Mouse (Mus musculus): Measurements from ENCODE around the gene Rep15.

The Rep15 gene

GRCm38 (mm10) chr6:147032303-147032925 lies at the start of gene Rep15:
Gene Rep15 (plus strand): TSS chr6:147032584.
- DNase-seq (ENCODE audit: low spot score): no peak

DNA sequence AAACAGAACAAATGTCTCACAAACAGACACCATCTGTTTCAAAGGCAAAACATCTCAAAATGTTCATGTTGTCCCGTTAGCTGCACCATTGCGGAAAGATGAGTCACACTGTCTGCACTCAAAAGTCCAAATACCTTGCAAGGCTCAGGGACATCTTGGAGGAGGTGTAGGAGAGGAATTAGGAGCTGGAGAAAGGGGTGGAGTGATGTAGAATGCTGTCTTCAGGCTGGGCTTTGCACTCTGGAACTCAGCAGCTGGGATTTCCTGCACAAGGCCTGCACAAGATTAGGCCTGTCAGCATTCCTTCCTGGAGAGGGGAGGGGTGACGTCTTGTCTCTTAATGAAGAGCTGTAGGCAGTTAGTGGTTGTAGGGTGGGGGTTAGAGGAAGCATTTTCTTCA lies 47.8 kb upstream of the Rep15 start:
- DNase-seq (ENCODE audit: low spot score): no peak

- peak; percentile 77 for DNase-seq (ENCODE audit: low spot score)
Measured at GRCm38 (mm10) chr6:146994236-146994635, 38.1 kb upstream of the Rep15 start.

- DNase-seq (ENCODE audit: low spot score): no peak
Measured at GRCm38 (mm10) chr6:146995391-146995790, 37.0 kb upstream of the Rep15 start.

- DNase-seq (ENCODE audit: low spot score): no peak
Measured at GRCm38 (mm10) chr6:146995878-146996277, 36.5 kb upstream of the Rep15 start.

- no peak for DNase-seq (ENCODE audit: low spot score)
Measured at GRCm38 (mm10) chr6:146997006-146997405, 35.4 kb upstream of the Rep15 start.

DNA sequence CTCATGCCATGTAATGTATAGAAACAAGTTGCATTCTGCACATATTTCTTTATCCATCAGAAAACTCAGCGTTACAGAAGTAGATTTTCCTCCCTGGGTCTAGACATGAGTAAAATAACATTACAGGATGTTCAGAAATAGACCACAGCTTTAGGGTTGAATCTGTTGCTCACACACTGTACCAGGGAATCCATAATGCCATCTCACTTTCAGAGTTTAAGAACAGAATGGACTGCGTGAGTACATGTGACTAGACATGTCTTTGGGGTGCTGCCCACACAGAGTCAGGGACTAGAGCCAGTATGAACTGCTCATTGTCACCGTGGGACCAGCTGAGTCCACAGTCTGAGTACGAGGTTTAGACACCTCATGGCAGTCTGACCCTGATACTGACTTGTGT lies 33.7 kb upstream of the Rep15 start:
- DNase-seq (ENCODE audit: low spot score): no peak

DNA sequence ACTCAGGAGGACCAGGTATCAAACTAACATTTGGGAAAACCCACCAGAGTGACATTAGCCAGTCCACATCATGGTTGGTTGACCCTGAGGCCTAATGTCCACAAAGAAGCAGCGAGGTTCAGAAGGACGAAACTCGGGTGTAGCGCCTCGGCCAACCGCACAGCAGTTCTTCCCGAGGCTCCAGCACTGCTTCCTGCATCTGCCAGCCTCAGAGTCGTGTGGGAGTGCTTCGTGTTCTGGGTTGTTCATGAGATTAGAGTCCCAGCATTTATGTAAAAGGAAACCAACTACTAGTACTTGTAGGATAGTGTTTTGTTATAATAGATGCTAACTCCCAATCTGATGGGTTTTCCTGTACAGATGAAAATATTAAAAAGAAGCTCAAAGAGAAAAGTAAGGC lies 33.1 kb upstream of the Rep15 start:
- no peak for DNase-seq (ENCODE audit: low spot score)

DNA sequence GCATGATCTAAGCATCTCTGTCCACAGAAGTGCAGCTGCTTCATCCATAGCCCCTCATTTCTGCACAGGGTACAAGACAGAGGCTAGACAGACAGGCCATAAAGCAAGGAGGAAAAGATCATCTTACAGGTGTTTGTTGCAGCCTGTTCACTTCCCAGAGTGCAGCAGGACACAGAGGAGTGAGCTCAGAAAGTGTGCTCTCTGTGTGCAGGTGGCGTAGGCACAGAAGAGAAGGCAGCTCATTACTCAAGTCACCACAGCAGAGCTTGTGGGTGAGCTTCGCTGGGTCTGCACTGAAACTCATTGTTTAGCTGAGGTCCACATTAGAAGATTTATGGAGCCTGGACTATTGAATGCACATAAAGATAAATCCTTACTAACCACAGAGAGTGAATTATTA lies 32.6 kb upstream of the Rep15 start:
- DNase-seq (ENCODE audit: low spot score): no peak

GRCm38 (mm10) chr6:147008148-147008547 lies 24.2 kb upstream of the Rep15 start:
- DNase-seq (ENCODE audit: low spot score): peak; percentile 79

DNA sequence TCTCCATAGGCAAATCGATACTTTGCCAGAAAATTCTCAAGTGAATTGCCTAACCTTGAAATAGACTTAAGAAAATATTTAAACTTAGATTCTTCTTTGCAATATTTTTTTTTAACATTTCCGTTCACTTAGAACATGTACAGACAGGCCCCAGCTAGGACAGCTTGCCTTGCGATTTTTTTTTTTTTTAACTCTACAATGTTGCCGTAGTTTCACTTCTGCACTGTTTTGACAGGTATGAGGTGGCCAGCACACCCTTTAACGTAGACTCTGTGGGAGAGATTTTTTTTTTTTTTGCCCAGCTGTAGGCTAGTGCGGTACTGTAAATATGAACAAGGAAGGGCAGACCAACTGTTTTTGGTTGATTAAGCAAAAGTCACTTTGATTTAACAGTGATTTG lies 22.0 kb upstream of the Rep15 start:
- DNase-seq (ENCODE audit: low spot score): no peak

DNA sequence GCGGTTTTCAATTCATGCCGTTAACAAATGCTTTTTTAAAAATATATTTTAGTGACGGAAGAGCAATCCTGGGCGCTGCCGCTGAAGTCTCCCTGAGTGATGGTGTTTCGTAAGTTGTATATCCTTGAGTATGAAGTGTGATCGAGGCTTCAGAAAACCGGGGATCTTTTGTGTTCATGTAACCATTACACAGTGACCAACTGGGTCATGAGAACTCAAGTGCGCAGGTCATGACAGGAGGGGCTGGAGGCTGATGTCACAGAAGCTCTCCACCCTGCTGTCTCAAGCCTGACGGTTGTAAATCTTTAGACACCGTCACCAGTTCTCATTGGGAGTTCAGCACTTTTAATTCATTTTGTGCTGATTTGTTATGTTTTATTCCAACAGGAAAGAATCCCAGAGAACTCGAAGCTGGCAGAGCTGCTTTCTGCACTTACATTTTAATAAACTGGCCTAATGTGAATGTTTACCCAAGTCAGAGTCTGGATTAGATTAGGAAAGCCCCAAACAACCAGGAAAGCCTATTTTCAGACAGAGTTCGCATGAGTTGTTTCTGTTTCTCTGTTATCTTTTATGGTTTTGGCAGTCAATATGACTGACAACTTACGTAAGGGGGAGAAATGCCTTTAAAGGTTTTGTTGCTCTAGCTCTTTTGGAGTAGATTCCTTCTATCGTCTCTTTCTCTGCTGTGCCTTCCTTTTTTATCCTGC lies 21.4 kb upstream of the Rep15 start:
- no peak for DNase-seq (ENCODE audit: low spot score)

GRCm38 (mm10) chr6:147011555-147011954 lies 20.8 kb upstream of the Rep15 start:
- DNase-seq (ENCODE audit: low spot score): no peak

- DNase-seq (ENCODE audit: low spot score): no peak
Measured at GRCm38 (mm10) chr6:147011977-147012376, 20.4 kb upstream of the Rep15 start.

DNA sequence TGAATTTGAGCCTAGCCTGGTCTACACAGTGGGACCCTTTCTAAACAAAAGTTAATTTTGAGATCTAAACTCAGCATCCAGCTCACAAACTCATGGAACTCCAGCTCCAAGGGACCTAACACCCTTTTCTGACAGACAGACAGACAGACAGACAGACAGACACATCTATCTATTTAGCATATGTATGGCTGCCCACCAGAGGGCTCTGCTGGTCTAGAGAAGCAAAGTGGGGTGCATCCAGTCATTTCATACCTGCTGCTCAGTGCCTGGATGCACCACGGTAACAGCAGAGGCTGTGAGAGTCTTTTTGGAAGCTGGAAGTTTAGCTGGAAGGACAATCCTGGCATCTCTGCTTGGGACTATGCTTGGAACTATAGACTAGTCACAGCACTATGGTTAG lies 18.8 kb upstream of the Rep15 start:
- no peak for DNase-seq (ENCODE audit: low spot score)

DNA sequence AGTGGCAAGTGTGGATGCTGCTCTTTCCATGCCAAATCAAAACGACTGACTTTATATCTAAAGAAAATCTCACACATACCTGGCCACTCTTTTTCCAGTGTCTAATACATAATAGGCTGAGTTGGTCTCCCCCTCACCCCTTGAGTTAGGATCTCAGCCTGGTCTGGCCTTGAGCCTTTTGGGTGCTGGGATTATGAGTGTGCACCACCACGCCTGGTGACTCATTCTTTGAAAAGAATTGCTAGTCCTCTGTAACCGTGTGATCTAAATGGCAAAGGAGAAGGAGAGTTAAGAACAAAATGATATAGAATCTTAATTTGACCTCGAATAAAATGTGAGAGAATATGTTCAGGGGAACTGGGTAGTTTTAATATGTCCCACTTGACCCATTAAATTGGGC lies 14.5 kb upstream of the Rep15 start:
- DNase-seq (ENCODE audit: low spot score): no peak

DNA sequence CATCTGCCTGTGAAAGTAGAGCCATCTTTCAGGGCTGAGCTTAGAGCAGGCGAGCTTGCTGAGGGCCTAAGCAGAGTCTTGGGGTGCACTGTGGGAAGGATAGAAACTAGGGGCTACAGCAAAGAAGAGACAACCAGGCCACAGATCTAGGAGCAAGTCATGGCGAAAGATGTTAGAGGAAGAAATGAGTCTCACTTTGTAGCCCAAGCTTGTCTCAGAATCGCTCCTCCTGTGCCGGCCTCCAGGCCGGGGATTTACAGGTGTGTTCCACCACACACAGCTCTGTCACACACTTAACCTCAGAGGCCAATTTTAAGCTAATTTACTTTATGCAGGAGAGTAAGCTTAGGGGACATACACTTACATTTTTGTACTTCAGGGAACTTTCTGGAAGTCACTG lies 14.0 kb upstream of the Rep15 start:
- DNase-seq (ENCODE audit: low spot score): no peak

- no peak for DNase-seq (ENCODE audit: low spot score)
Measured at GRCm38 (mm10) chr6:147021181-147021580, 11.2 kb upstream of the Rep15 start.

- DNase-seq (ENCODE audit: low spot score): no peak
Measured at GRCm38 (mm10) chr6:147022375-147023132, 9.8 kb upstream of the Rep15 start.

- DNase-seq (ENCODE audit: low spot score): no peak
Measured at GRCm38 (mm10) chr6:147023133-147023395, 9.3 kb upstream of the Rep15 start.

- no peak for DNase-seq (ENCODE audit: low spot score)
Measured at GRCm38 (mm10) chr6:147023568-147023967, 8.8 kb upstream of the Rep15 start.

- no peak for DNase-seq (ENCODE audit: low spot score)
Measured at GRCm38 (mm10) chr6:147024761-147025160, 7.6 kb upstream of the Rep15 start.

DNA sequence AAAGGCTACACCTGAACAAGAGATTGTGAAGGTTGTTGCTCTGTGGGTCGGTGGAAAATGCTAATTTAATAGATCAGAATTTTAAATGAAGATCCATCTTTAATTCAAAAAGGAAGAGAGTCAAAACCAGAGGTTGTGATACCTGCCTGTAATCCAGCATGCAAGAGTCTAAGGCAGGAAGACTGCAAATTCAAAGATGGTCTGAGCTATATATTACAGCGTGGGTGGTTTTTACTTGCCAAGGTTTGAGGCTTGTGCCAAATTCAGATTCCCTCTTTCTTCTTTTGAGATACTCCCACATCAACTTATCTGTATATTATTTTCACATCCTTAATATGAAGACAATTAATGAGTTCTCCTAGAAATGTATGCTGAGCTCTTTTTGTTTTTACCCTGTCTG lies 4.0 kb upstream of the Rep15 start:
- no peak for DNase-seq (ENCODE audit: low spot score)

- DNase-seq (ENCODE audit: low spot score): no peak
Measured at GRCm38 (mm10) chr6:147029591-147029990, 2.8 kb upstream of the Rep15 start.
